Mouse (Mus musculus) embryonic facial prominence, embryonic 12.5 days (tissue): ENCODE measurements around the gene Nat8l. TPM values are rescaled to one million over a fixed set of nuclear protein-coding genes. Genes with fewer than 3 reads are reported as not detected.

ENCODE experiments used
- ATAC-seq: fragments of 200-750 bp; cut with Nextera tagmentation; 2 replicates; pipeline ENCODE4 v1.8.0; 2017; ENCODE audit not compliant: insufficient number of reproducible peaks, insufficient read depth, low FRiP score, low TSS enrichment
- H3K27ac ChIP-seq: fragments of 300-500 bp; sonication (generic); 2 replicates; pipeline ENCODE4 v1.5.1; 2016; ENCODE audit warnings: mild to moderate bottlenecking
- H3K27me3 ChIP-seq: fragments of 300-500 bp; sonication (generic); 2 replicates; pipeline ENCODE4 v1.6.1; 2016; ENCODE audit warnings: mild to moderate bottlenecking, moderate library complexity
- H3K36me3 ChIP-seq: fragments of 300-500 bp; sonication (generic); 2 replicates; pipeline ENCODE4 v1.6.1; 2016; ENCODE audit warnings: mild to moderate bottlenecking
- H3K4me1 ChIP-seq: fragments of 300-500 bp; sonication (generic); 2 replicates; pipeline ENCODE4 v1.6.1; 2016
- H3K4me2 ChIP-seq: fragments of 300-500 bp; sonication (generic); replicated peaks from 2 replicates; pipeline ENCODE4 v1.6.1; 2016; ENCODE audit warnings: mild to moderate bottlenecking, moderate library complexity
- H3K4me3 ChIP-seq: fragments of 300-500 bp; sonication (generic); 2 replicates; pipeline ENCODE4 v1.5.1; 2016; ENCODE audit warnings: mild to moderate bottlenecking
- H3K9ac ChIP-seq: fragments of 300-500 bp; sonication (generic); 2 replicates; pipeline ENCODE4 v1.6.1; 2016; ENCODE audit warnings: mild to moderate bottlenecking, moderate library complexity
- H3K9me3 ChIP-seq: fragments of 300-500 bp; sonication (generic); 2 replicates; pipeline ENCODE4 v1.6.1; 2016; ENCODE audit warnings: mild to moderate bottlenecking, moderate library complexity
- WGBS: fragments of 180-500 bp; shearing (Covaris S2); methylation state at CpG from one replicate; pipeline ENCODE4 v1.1.7; 2016; 5-methylcytosine and 5-hydroxymethylcytosine counted together
- polyA plus RNA-seq: library from polyadenylated mRNA; unstranded; fragments of >200 nt; fragmentation: Nextera tagmentation; extraction: Ambion mirVana; gene quantifications from 2 replicates; pipeline ENCODE4 v1.2.1, GENCODE M21; 2016

Gene Nat8l
- polyA plus RNA-seq, 1 experiment from 2014 or later: 0.41 TPM

- H3K27me3 ChIP-seq: no peaks in the 10 kb centered on the region
- H3K9me3 ChIP-seq: no peaks in the 10 kb centered on the region
- 83% methylated on average over 4 of the region's 4 CpGs for WGBS
- H3K4me3 ChIP-seq: no peak overlapping the region
- no peak for ATAC-seq
- no peaks in the 10 kb centered on the region for H3K4me1 ChIP-seq
- no peak overlapping the region for H3K9ac ChIP-seq
- H3K36me3 ChIP-seq: no peaks in the 10 kb centered on the region
- no peak overlapping the region for H3K27ac ChIP-seq
- H3K4me2 ChIP-seq: no peak overlapping the region
Observed at GRCm38 (mm10) chr5:34007392-34007941, 11.7 kb downstream of the Nat8l start.

- H3K4me1 ChIP-seq: no peaks in the 10 kb centered on the region
- no peaks in the 10 kb centered on the region for H3K9me3 ChIP-seq
- no peak overlapping the region for H3K9ac ChIP-seq
- H3K36me3 ChIP-seq: no peaks in the 10 kb centered on the region
- no peak overlapping the region for H3K4me3 ChIP-seq
- WGBS: 76% methylated on average over 1 of the region's 1 CpGs
- no peak for ATAC-seq
- no peak overlapping the region for H3K4me2 ChIP-seq
- no peak overlapping the region for H3K27ac ChIP-seq
- H3K27me3 ChIP-seq: no peaks in the 10 kb centered on the region
Observed at GRCm38 (mm10) chr5:34014652-34015051, 18.9 kb downstream of the Nat8l start.

GRCm38 (mm10) chr5:34018968-34019367 is 23.2 kb downstream of the Nat8l start:
- Histone ChIP-seq H3K27ac (no peak overlapping the region), H3K4me1 (no peaks in the 10 kb centered on the region), H3K27me3 (no peaks in the 10 kb centered on the region), H3K4me3 (no peak overlapping the region), H3K36me3 (no peaks in the 10 kb centered on the region), H3K9me3 (no peaks in the 10 kb centered on the region), H3K9ac (no peak overlapping the region), H3K4me2 (no peak overlapping the region)
- no peak for ATAC-seq
- 80% methylated on average over 4 of the region's 4 CpGs for WGBS

- WGBS: 67% methylated on average over 4 of the region's 4 CpGs
Observed at GRCm38 (mm10) chr5:34030101-34030500, 34.3 kb downstream of the Nat8l start.

GRCm38 (mm10) chr5:34031022-34031421 is 35.2 kb downstream of the Nat8l start:
- no peaks in the 10 kb centered on the region for H3K27me3 ChIP-seq
- 72% methylated on average over 6 of the region's 6 CpGs for WGBS
- H3K4me1 ChIP-seq: no peaks in the 10 kb centered on the region
- no peak overlapping the region for H3K9ac ChIP-seq
- no peaks in the 10 kb centered on the region for H3K9me3 ChIP-seq
- no peak overlapping the region for H3K27ac ChIP-seq
- H3K4me3 ChIP-seq: no peak overlapping the region
- no peaks in the 10 kb centered on the region for H3K36me3 ChIP-seq
- ATAC-seq: no peak
- H3K4me2 ChIP-seq: no peak overlapping the region

More at GRCm38 (mm10) chr5:34030101-34030500, 34.3 kb downstream of the Nat8l start:
- H3K27ac ChIP-seq: no peak overlapping the region
- no peaks in the 10 kb centered on the region for H3K9me3 ChIP-seq
- no peak overlapping the region for H3K4me2 ChIP-seq
- no peaks in the 10 kb centered on the region for H3K27me3 ChIP-seq
- no peaks in the 10 kb centered on the region for H3K36me3 ChIP-seq
- no peaks in the 10 kb centered on the region for H3K4me1 ChIP-seq
- ATAC-seq: no peak
- no peak overlapping the region for H3K4me3 ChIP-seq
- H3K9ac ChIP-seq: no peak overlapping the region

- no peak overlapping the region for H3K27ac ChIP-seq
- H3K4me3 ChIP-seq: no peak overlapping the region
- no peak overlapping the region for H3K4me2 ChIP-seq
- no peaks in the 10 kb centered on the region for H3K4me1 ChIP-seq
- WGBS: 78% methylated on average over 3 of the region's 3 CpGs
- H3K27me3 ChIP-seq: no peaks in the 10 kb centered on the region
- no peak for ATAC-seq
- H3K9me3 ChIP-seq: no peaks in the 10 kb centered on the region
- H3K36me3 ChIP-seq: no peaks in the 10 kb centered on the region
- H3K9ac ChIP-seq: no peak overlapping the region
Observed at GRCm38 (mm10) chr5:34032520-34032919, 36.7 kb downstream of the Nat8l start.

Other genes with a start within 250 kb of the Nat8l start
- gene Letm1, start 213.2 kb upstream of the Nat8l start, polyA plus RNA-seq: 63.8 and 65.3 TPM in 2 replicates
- 64.0 and 77.1 TPM in 2 replicates for gene Nsd2, start 175.3 kb upstream of the Nat8l start, polyA plus RNA-seq
- 69.7 and 74.3 TPM in 2 replicates for gene Nelfa, start 59.6 kb upstream of the Nat8l start, polyA plus RNA-seq
- 213 and 239 TPM in 2 replicates for gene Gm1673, start 12.6 kb upstream of the Nat8l start, polyA plus RNA-seq
- 0.64 and 1.2 TPM in 2 replicates for gene Poln, start 173.5 kb downstream of the Nat8l start, polyA plus RNA-seq
- 39.2 and 45.1 TPM in 2 replicates for gene Haus3, start 173.5 kb downstream of the Nat8l start, polyA plus RNA-seq
- 39.8 and 41.8 TPM in 2 replicates for gene Mxd4, start 191.7 kb downstream of the Nat8l start, polyA plus RNA-seq